Mouse (Mus musculus): ENCODE measurements around the gene Il7r. TPM values are rescaled to one million over a fixed set of nuclear protein-coding genes. Genes with fewer than 3 reads are reported as not detected.
"Not testable (repeated sequence)": the region's sequence is repeated elsewhere in the genome, so short reads cannot be mapped to it uniquely, and the experiment has no call there.

Gene Il7r
- polyA plus RNA-seq (2015; fragmentation: Nextera tagmentation; extraction: Ambion mirVana): 0.85 and 1.2 TPM in 2 replicates

DNA sequence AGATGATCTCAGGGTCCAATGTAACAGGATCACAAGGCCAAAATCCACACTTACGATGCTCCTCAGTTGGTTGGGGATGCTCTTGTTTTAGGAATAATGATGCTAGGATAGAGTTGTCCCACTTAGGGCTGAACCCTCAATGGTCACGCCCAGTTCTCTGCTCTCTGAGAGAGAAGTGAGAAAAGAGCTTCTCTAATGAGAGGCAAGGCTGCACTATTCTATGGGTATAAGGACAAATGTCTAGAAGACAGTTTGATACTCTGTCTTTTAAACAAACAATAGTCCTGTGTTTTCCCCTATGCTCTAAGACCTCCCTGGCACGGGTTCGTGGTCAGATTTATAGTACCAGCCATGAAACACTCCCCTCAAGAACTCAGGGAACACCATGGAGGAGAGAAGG is at the start of gene Il7r:
Il7r (minus strand) TSS at position 101 of the 400 bp plus-strand sequence.
- WGBS: 80% methylated on average over 4 of the region's 4 CpGs
- Histone ChIP-seq H3K36me3 (no peaks in the 10 kb centered on the region), H3K27ac (no peak within 1 kb of the TSS), H3K9ac (no peak within 1 kb of the TSS), H3K4me3 (replicated peaks) (no peak within 1 kb of the TSS), H3K4me2 (no peak within 1 kb of the TSS), H3K9me3 (no peaks in the 10 kb centered on the region), H3K4me1 (no peaks in the 10 kb centered on the region), H3K27me3 (replicated peaks) (no peaks in the 10 kb centered on the region)
- no peak for ATAC-seq (ENCODE audit: insufficient read depth, low FRiP score, low read depth)

DNA sequence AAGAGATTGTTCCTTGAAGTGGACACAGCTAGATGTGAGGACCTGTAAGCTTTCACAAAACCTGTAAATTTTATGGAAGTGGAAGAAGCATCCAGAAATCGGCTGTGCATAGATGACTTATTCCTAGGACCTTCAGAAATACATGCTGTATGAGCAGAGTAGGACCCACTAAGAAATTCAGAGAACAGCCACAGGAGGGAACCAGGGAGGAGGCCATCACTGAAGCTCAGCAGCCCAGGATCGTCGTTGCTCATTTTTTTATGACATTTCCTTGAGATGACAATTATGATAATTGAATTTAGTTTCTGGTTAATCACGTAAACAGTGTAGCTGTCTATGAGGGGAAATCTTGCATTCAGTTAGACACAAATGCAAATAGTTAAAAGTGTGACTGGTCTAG is 47.3 kb upstream of the Il7r start:
- WGBS: 84% methylated on average over 4 of the region's 4 CpGs
- H3K27me3 ChIP-seq (replicated peaks): no peaks in the 10 kb centered on the region

GRCm38 (mm10) chr15:9574796-9575195 is 44.8 kb upstream of the Il7r start:
- H3K4me1 ChIP-seq: no peaks in the 10 kb centered on the region
- no peak overlapping the region for H3K4me3 ChIP-seq (replicated peaks)
- no peak overlapping the region for H3K27ac ChIP-seq
- no peak overlapping the region for H3K9ac ChIP-seq
- no peaks in the 10 kb centered on the region for H3K9me3 ChIP-seq
- H3K4me2 ChIP-seq: no peak overlapping the region
- no peaks in the 10 kb centered on the region for H3K27me3 ChIP-seq (replicated peaks)
- H3K36me3 ChIP-seq: no peaks in the 10 kb centered on the region
- 81% methylated on average over 5 of the region's 5 CpGs for WGBS
- no peak for ATAC-seq (ENCODE audit: insufficient read depth, low FRiP score, low read depth)

More for the DNA sequence above, 47.3 kb upstream of the Il7r start:
- ATAC-seq (ENCODE audit: insufficient read depth, low FRiP score, low read depth): no peak
- H3K4me3 ChIP-seq (replicated peaks): no peak overlapping the region
- H3K4me1 ChIP-seq: no peaks in the 10 kb centered on the region
- no peak overlapping the region for H3K27ac ChIP-seq
- no peak overlapping the region for H3K4me2 ChIP-seq
- no peaks in the 10 kb centered on the region for H3K36me3 ChIP-seq
- H3K9me3 ChIP-seq: no peaks in the 10 kb centered on the region
- H3K9ac ChIP-seq: no peak overlapping the region

DNA sequence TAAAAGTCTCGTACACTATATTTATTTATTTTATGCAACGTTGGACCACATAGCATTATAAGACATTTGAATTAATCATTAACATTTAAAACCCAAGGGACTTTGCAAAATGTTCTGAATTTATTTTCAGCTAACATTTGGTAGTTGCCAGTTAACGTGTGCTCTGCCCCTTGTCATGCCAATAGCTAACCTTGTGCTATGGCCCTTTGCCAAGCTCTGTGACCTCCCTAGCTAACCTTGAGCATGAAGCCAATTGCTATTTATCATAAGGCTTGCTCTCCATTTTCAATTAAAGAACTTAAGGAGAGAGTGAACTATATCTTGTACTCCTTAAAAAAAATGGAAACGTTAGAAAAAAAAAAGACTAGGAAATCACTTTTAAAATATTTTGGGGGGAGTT is 43.4 kb upstream of the Il7r start:
- Histone ChIP-seq H3K9me3 (no peaks in the 10 kb centered on the region), H3K4me2 (no peak overlapping the region), H3K9ac (no peak overlapping the region), H3K27me3 (replicated peaks) (no peaks in the 10 kb centered on the region), H3K27ac (no peak overlapping the region), H3K36me3 (no peaks in the 10 kb centered on the region), H3K4me3 (replicated peaks) (no peak overlapping the region), H3K4me1 (no peaks in the 10 kb centered on the region)
- 56% methylated on average over 4 of the region's 4 CpGs for WGBS
- no peak for ATAC-seq (ENCODE audit: insufficient read depth, low FRiP score, low read depth)

DNA sequence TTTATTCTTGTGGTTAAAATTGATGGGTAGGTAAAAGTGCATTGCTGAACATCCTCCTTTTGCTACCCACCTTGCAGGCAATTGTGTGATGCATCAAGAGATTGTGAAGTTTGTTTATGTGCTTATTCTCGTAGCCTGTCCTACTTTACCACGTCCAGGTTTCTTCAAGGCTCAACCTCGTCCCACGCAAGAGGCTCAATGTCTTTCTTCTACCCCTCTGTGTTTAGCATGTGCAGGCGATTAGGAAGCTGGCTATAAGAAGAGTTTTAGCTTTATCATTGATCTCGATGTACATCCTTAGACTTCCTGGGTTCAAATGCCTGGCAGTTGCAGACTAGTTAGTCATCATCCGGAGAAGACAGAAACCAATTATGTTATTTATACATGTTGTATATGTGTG is 42.7 kb upstream of the Il7r start:
- Histone ChIP-seq H3K9me3 (no peaks in the 10 kb centered on the region), H3K27ac (no peak overlapping the region), H3K27me3 (replicated peaks) (no peaks in the 10 kb centered on the region), H3K4me3 (replicated peaks) (no peak overlapping the region), H3K9ac (no peak overlapping the region), H3K36me3 (no peaks in the 10 kb centered on the region), H3K4me1 (no peaks in the 10 kb centered on the region), H3K4me2 (no peak overlapping the region)
- WGBS: 83% methylated on average over 7 of the region's 7 CpGs
- no peak for ATAC-seq (ENCODE audit: insufficient read depth, low FRiP score, low read depth)

- Histone ChIP-seq H3K4me2 (no peak overlapping the region), H3K9ac (no peak overlapping the region), H3K36me3 (no peaks in the 10 kb centered on the region), H3K4me1 (no peaks in the 10 kb centered on the region), H3K27ac (no peak overlapping the region), H3K27me3 (replicated peaks) (no peaks in the 10 kb centered on the region), H3K9me3 (no peaks in the 10 kb centered on the region), H3K4me3 (replicated peaks) (no peak overlapping the region)
- 79% methylated on average over 2 of the region's 2 CpGs for whole genome bisulfite sequencing
- no peak for ATAC-seq (ENCODE audit: insufficient read depth, low FRiP score, low read depth)
Measured at GRCm38 (mm10) chr15:9571896-9572295, 41.9 kb upstream of the Il7r start.

GRCm38 (mm10) chr15:9567316-9567715 is 37.3 kb upstream of the Il7r start:
- H3K9me3 ChIP-seq: no peaks in the 10 kb centered on the region
- H3K27me3 ChIP-seq (replicated peaks): no peaks in the 10 kb centered on the region
- no peak overlapping the region for H3K4me3 ChIP-seq (replicated peaks)
- no peak overlapping the region for H3K27ac ChIP-seq
- no peak overlapping the region for H3K9ac ChIP-seq
- no peaks in the 10 kb centered on the region for H3K4me1 ChIP-seq
- no peaks in the 10 kb centered on the region for H3K36me3 ChIP-seq
- 82% methylated on average over 4 of the region's 4 CpGs for WGBS
- no peak for ATAC-seq (ENCODE audit: insufficient read depth, low FRiP score, low read depth)
- H3K4me2 ChIP-seq: no peak overlapping the region

GRCm38 (mm10) chr15:9565396-9565795 is 35.4 kb upstream of the Il7r start:
- Histone ChIP-seq H3K27ac (no peak overlapping the region), H3K4me2 (no peak overlapping the region), H3K27me3 (replicated peaks) (no peaks in the 10 kb centered on the region), H3K9ac (no peak overlapping the region), H3K4me1 (no peaks in the 10 kb centered on the region), H3K9me3 (no peaks in the 10 kb centered on the region), H3K36me3 (no peaks in the 10 kb centered on the region), H3K4me3 (replicated peaks) (no peak overlapping the region)
- 48% methylated on average over 6 of the region's 6 CpGs for WGBS
- ATAC-seq (ENCODE audit: insufficient read depth, low FRiP score, low read depth): no peak

GRCm38 (mm10) chr15:9564156-9564555 is 34.2 kb upstream of the Il7r start:
- Histone ChIP-seq H3K4me3 (replicated peaks) (no peak overlapping the region), H3K4me1 (no peaks in the 10 kb centered on the region), H3K9ac (no peak overlapping the region), H3K27ac (no peak overlapping the region), H3K9me3 (no peaks in the 10 kb centered on the region), H3K4me2 (no peak overlapping the region), H3K36me3 (no peaks in the 10 kb centered on the region), H3K27me3 (replicated peaks) (no peaks in the 10 kb centered on the region)
- ATAC-seq (ENCODE audit: insufficient read depth, low FRiP score, low read depth): no peak
- 69% methylated on average over 3 of the region's 3 CpGs for WGBS

DNA sequence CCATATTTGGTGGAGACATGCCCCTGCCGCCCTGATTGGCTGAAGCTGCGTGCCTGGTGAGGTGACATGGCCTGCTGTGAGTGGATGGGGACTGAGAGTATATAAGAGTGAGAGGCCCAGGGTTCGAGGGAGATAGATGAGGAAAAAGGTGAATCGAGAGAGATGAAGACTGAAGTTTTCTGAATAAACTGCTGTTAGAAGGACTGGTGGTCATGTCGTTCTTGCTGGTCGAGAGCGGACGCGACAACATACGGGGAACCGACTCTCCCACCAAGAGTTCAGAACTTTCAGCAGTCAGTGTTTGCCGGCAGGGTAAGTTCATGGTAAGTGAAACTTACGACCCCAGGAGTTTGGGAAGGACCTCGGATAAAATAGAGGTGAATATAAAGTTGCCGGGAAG is 27.3 kb upstream of the Il7r start:
- not testable (repeated sequence) for ATAC-seq (ENCODE audit: insufficient read depth, low FRiP score, low read depth); H3K4me1 ChIP-seq; H3K9me3 ChIP-seq; H3K27me3 ChIP-seq (replicated peaks); H3K36me3 ChIP-seq; H3K4me2 ChIP-seq; H3K9ac ChIP-seq; H3K27ac ChIP-seq; H3K4me3 ChIP-seq (replicated peaks)
- 92% methylated on average over 15 of the region's 15 CpGs for WGBS

GRCm38 (mm10) chr15:9548951-9549350 is 19.0 kb upstream of the Il7r start:
- no peak overlapping the region for H3K9ac ChIP-seq
- H3K36me3 ChIP-seq: no peaks in the 10 kb centered on the region
- no peaks in the 10 kb centered on the region for H3K27me3 ChIP-seq (replicated peaks)
- WGBS: 84% methylated on average over 2 of the region's 2 CpGs
- H3K27ac ChIP-seq: no peak overlapping the region
- ATAC-seq (ENCODE audit: insufficient read depth, low FRiP score, low read depth): no peak
- H3K4me2 ChIP-seq: no peak overlapping the region
- H3K9me3 ChIP-seq: no peaks in the 10 kb centered on the region
- no peak overlapping the region for H3K4me3 ChIP-seq (replicated peaks)
- no peaks in the 10 kb centered on the region for H3K4me1 ChIP-seq

- Histone ChIP-seq H3K4me1 (no peaks in the 10 kb centered on the region), H3K4me3 (replicated peaks) (no peak overlapping the region), H3K9ac (no peak overlapping the region), H3K9me3 (no peaks in the 10 kb centered on the region), H3K36me3 (no peaks in the 10 kb centered on the region), H3K4me2 (no peak overlapping the region), H3K27me3 (replicated peaks) (no peaks in the 10 kb centered on the region), H3K27ac (no peak overlapping the region)
- 75% methylated on average over 1 of the region's 1 CpGs for WGBS
- ATAC-seq (ENCODE audit: insufficient read depth, low FRiP score, low read depth): no peak
Measured at GRCm38 (mm10) chr15:9535200-9535599, 5.2 kb upstream of the Il7r start.

DNA sequence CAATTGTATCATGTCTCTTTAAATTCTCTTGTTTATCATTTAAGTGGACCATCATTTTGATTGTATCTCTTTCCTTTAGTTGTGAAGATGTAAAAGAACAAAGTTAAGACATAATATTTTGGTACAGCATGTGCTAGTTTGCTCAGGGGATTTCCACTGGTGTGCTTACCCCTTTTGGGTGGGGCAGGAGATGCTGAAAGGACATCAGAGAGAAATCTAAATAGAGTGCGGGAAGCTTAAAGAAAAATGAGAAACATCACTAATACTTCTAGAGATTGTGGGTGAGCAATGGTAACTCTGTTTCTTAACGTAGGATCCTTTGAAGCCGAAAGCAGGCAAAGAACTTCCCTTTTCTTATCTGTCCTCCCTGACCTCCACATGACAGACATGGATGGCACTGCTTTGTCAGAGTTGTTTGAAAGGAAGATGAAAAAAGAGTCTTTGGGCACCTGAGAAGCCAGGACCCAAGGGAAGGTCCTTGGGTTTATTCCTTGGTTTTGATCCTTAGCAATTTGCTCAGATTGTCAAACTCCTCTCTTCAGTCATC is 3.5 kb upstream of the Il7r start:
- no peak for ATAC-seq (ENCODE audit: insufficient read depth, low FRiP score, low read depth)
- H3K4me1 ChIP-seq: no peaks in the 10 kb centered on the region
- WGBS: 47% methylated on average over 3 of the region's 3 CpGs
- H3K4me2 ChIP-seq: no peak overlapping the region
- no peak overlapping the region for H3K9ac ChIP-seq
- H3K4me3 ChIP-seq (replicated peaks): no peak overlapping the region
- no peak overlapping the region for H3K27ac ChIP-seq
- no peaks in the 10 kb centered on the region for H3K9me3 ChIP-seq
- no peaks in the 10 kb centered on the region for H3K27me3 ChIP-seq (replicated peaks)
- H3K36me3 ChIP-seq: no peaks in the 10 kb centered on the region
